ENCODE assay signal across 14 mouse cellular contexts in the genomic region with DNA sequence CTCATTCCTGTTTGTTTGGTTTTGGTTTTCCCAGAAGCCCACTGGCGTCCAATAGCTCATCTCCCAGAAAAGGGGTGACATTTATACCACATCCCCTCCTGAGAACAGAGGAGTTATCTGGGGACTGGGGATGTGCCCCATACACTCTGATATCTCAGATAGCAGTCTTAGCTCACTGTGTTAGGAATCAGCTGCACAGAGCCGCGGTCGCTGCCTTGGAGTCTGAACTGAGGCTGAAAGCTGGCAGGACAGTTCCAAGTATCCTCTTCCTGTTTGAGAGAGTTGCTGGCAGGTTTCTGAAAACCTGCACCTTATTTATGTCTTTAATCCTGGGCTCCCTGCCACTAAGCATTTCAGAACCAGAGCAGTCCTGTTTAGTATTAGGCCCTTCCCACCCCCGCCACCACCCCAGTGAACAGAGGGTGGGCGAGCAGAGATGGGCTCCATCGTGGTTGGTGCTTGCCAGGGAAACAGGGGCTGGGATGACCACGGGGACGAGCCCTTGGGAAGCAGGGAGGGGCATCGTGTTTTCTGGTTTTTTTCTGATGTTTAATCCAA.
DNase-seq lines count a peak whose midpoint lies in the region; ATAC-seq and TF ChIP-seq lines count a peak whose summit lies in the region.
"Had no signal": no experiment of that assay in that cellular context is flagged by ENCODE, and none has a peak within 500 bp of the region (broad histone marks: within the 10 kb centered on the region; RNA-seq: fewer than 3 reads in every experiment).

No protein-coding gene starts in this region.

- no peak overlapping the region for H3K4me2 ChIP-seq in forebrain, embryonic 11.5 days (ENCODE audit: low read depth, low read length, severe bottlenecking)
- H3K4me2 ChIP-seq in forebrain, embryonic 14.5 days (ENCODE audit: low read length), result no peak overlapping the region
- no peak overlapping the region for H3K4me2 ChIP-seq in lung, postnatal 0 days (replicated peaks; ENCODE audit: low read depth, low read length)
- H3K4me2 ChIP-seq in intestine, embryonic 15.5 days (replicated peaks), result 0 out of 2 replicates have a peak overlapping the region, but pooled peaks have one; percentile 0
- H3K4me2 ChIP-seq in stomach, postnatal 0 days (replicated peaks; ENCODE audit: low read depth), result no peak overlapping the region
- H3K4me2 ChIP-seq: hindbrain, embryonic 12.5 days had no signal

- no peak for TF ChIP-seq EP300 in lung, postnatal 0 days (IDR thresholded peaks at IDR 0.05)
- TF ChIP-seq EP300 in stomach, postnatal 0 days (optimal IDR thresholded peaks at IDR 0.05), result no peak

- H3K27ac ChIP-seq in forebrain, embryonic 11.5 days (ENCODE audit: low read depth, low read length), result no peak overlapping the region
- no peak overlapping the region for H3K27ac ChIP-seq in forebrain, embryonic 14.5 days (ENCODE audit: low read depth, low read length)
- H3K27ac ChIP-seq in lung, postnatal 0 days (ENCODE audit: low read length), result no peak overlapping the region
- no peak overlapping the region for H3K27ac ChIP-seq in intestine, embryonic 15.5 days
- no peak overlapping the region for H3K27ac ChIP-seq in stomach, postnatal 0 days (replicated peaks)
- H3K27ac ChIP-seq: hindbrain, embryonic 12.5 days had no signal

- DNase-seq in forebrain, embryonic 11.5 days (ENCODE audit: low spot score), result peak; percentile 29
- no peak for DNase-seq in forebrain, embryonic 14.5 days (ENCODE audit: low spot score)
- DNase-seq in lung, postnatal 0 days (ENCODE audit: low spot score), result peak; percentile 50
- DNase-seq in lung, postnatal 25 days (ENCODE audit: low spot score), result no peak
- DNase-seq in stomach, postnatal 0 days (ENCODE audit: low spot score), result no peak
- no peak for DNase-seq in left cerebral cortex, adult 18-20 months (ENCODE audit: low spot score in 2 of 2)
- no peak for DNase-seq in left cerebral cortex, adult 8-10 months (ENCODE audit: low spot score in 2 of 2)
- DNase-seq: adrenal gland, postnatal 10 days; cerebellum, adult 11-12 months; forebrain, postnatal 0 days; heart, adult 18-20 months; retina, postnatal 1 day had no signal

- no peaks in the 10 kb centered on the region for H3K27me3 ChIP-seq in forebrain, embryonic 11.5 days (ENCODE audit: control insufficient read depth, insufficient read depth, low read length)
- no peaks in the 10 kb centered on the region for H3K27me3 ChIP-seq in forebrain, embryonic 14.5 days (replicated peaks; ENCODE audit: control insufficient read depth, insufficient read depth, low read length)
- H3K27me3 ChIP-seq in lung, postnatal 0 days (replicated peaks; ENCODE audit: insufficient read depth, low read length), result no peaks in the 10 kb centered on the region
- H3K27me3 ChIP-seq in intestine, embryonic 15.5 days (replicated peaks), result no peaks in the 10 kb centered on the region
- no peaks in the 10 kb centered on the region; the same call in 1 of the 2 replicates for H3K27me3 ChIP-seq in stomach, postnatal 0 days (ENCODE audit: control insufficient read depth, insufficient read depth, low read length)
- H3K27me3 ChIP-seq: hindbrain, embryonic 12.5 days had no signal

- WGBS in forebrain, embryonic 11.5 days, result 80% methylated on average over 10 of the region's 10 CpGs
- 78% methylated on average over 10 of the region's 10 CpGs for WGBS in forebrain, embryonic 14.5 days
- 49% methylated on average over 10 of the region's 10 CpGs for WGBS in lung, postnatal 0 days
- WGBS in intestine, embryonic 15.5 days, result 44% methylated on average over 10 of the region's 10 CpGs
- 44% methylated on average over 10 of the region's 10 CpGs for WGBS in stomach, postnatal 0 days

- no peak overlapping the region for H3K4me3 ChIP-seq in forebrain, embryonic 11.5 days (ENCODE audit: low read depth, low read length)
- H3K4me3 ChIP-seq in forebrain, embryonic 14.5 days (ENCODE audit: low read depth, low read length), result no peak overlapping the region
- no peak overlapping the region for H3K4me3 ChIP-seq in lung, postnatal 0 days (ENCODE audit: low read depth, low read length)
- H3K4me3 ChIP-seq in intestine, embryonic 15.5 days (replicated peaks), result no peak overlapping the region
- no peak overlapping the region for H3K4me3 ChIP-seq in stomach, postnatal 0 days (ENCODE audit: low read depth, low read length)
- H3K4me3 ChIP-seq: hindbrain, embryonic 12.5 days had no signal

- no peaks in the 10 kb centered on the region for H3K9me3 ChIP-seq in forebrain, embryonic 11.5 days (ENCODE audit: control insufficient read depth, low read length)
- H3K9me3 ChIP-seq in forebrain, embryonic 14.5 days (replicated peaks; ENCODE audit: control insufficient read depth, low read length), result no peaks in the 10 kb centered on the region
- H3K9me3 ChIP-seq in lung, postnatal 0 days (ENCODE audit: low read length), result no peaks in the 10 kb centered on the region
- no peaks in the 10 kb centered on the region for H3K9me3 ChIP-seq in intestine, embryonic 15.5 days
- no peaks in the 10 kb centered on the region for H3K9me3 ChIP-seq in stomach, postnatal 0 days (ENCODE audit: control insufficient read depth, low read length)

- ATAC-seq in forebrain, embryonic 11.5 days (replicated peaks; ENCODE audit: low FRiP score), result no peak
- no peak for ATAC-seq in forebrain, embryonic 14.5 days
- ATAC-seq in lung, postnatal 0 days, result peak; percentile 56
- peak; percentile 47; the same call in 1 of the 2 replicates for ATAC-seq in intestine, embryonic 15.5 days
- peak; percentile 45; the same call in 1 of the 2 replicates for ATAC-seq in stomach, postnatal 0 days (ENCODE audit: low FRiP score, low TSS enrichment)
- ATAC-seq: forebrain, postnatal 0 days had no signal

- no peaks in the 10 kb centered on the region for H3K36me3 ChIP-seq in forebrain, embryonic 11.5 days (ENCODE audit: control insufficient read depth, insufficient read depth, low read length)
- no peaks in the 10 kb centered on the region for H3K36me3 ChIP-seq in forebrain, embryonic 14.5 days (ENCODE audit: control insufficient read depth, insufficient read depth, low read length)
- H3K36me3 ChIP-seq in lung, postnatal 0 days (ENCODE audit: insufficient read depth, low read length), result no peaks in the 10 kb centered on the region
- H3K36me3 ChIP-seq in intestine, embryonic 15.5 days, result no peaks in the 10 kb centered on the region
- no peaks in the 10 kb centered on the region for H3K36me3 ChIP-seq in stomach, postnatal 0 days (ENCODE audit: control insufficient read depth, insufficient read depth, low read length)
- H3K36me3 ChIP-seq: hindbrain, embryonic 12.5 days had no signal

- H3K4me1 ChIP-seq in forebrain, embryonic 11.5 days (replicated peaks; ENCODE audit: control insufficient read depth, insufficient read depth, low read length), result no peaks in the 10 kb centered on the region
- H3K4me1 ChIP-seq in forebrain, embryonic 14.5 days (ENCODE audit: control insufficient read depth, insufficient read depth, low read length), result no peaks in the 10 kb centered on the region
- H3K4me1 ChIP-seq in lung, postnatal 0 days (ENCODE audit: insufficient read depth, low read depth, low read length), result peaks cover 6% of the 10 kb centered on the region; the same call in 1 of the 2 replicates
- peaks cover 21% of the 10 kb centered on the region for H3K4me1 ChIP-seq in intestine, embryonic 15.5 days (replicated peaks)
- no peaks in the 10 kb centered on the region for H3K4me1 ChIP-seq in stomach, postnatal 0 days (replicated peaks; ENCODE audit: control insufficient read depth, insufficient read depth)

- no peak overlapping the region for H3K9ac ChIP-seq in forebrain, embryonic 11.5 days (ENCODE audit: low read length)
- no peak overlapping the region for H3K9ac ChIP-seq in forebrain, embryonic 14.5 days (ENCODE audit: low read length)
- no peak overlapping the region for H3K9ac ChIP-seq in lung, postnatal 0 days (replicated peaks; ENCODE audit: low read depth)
- no peak overlapping the region for H3K9ac ChIP-seq in intestine, embryonic 15.5 days
- H3K9ac ChIP-seq in stomach, postnatal 0 days (ENCODE audit: low read length), result no peak overlapping the region
- H3K9ac ChIP-seq: forebrain, postnatal 0 days; hindbrain, embryonic 12.5 days had no signal

- no peak for TF ChIP-seq CTCF in lung, postnatal 0 days (IDR thresholded peaks at IDR 0.05)
- TF ChIP-seq CTCF in stomach, postnatal 0 days (IDR thresholded peaks at IDR 0.05; ENCODE audit: low read depth), result no peak

Comparison
In these comparisons a context has a peak if more than half of its experiments do, and no peak if none do; other contexts are left out.
1. DNase-seq: peak in forebrain, embryonic 11.5 days (single experiment) and lung, postnatal 0 days (single experiment); none in forebrain, embryonic 14.5 days (single experiment), lung, postnatal 25 days (single experiment), stomach, postnatal 0 days (single experiment), left cerebral cortex, adult 18-20 months (0 of 2) and left cerebral cortex, adult 8-10 months (0 of 2).
2. ATAC-seq: peak in lung, postnatal 0 days (single experiment), intestine, embryonic 15.5 days (single experiment) and stomach, postnatal 0 days (single experiment); none in forebrain, embryonic 11.5 days (single experiment) and forebrain, embryonic 14.5 days (single experiment).